22 mouse cellular contexts compared by ENCODE assay signal in genomic region chr19:24403245-24403644, GRCm38 (mm10).
DNase-seq lines count a peak whose midpoint lies in the region; ATAC-seq lines count a peak whose summit lies in the region.
"Had no signal": no experiment of that assay in that cellular context is flagged by ENCODE, and none has a peak within 500 bp of the region (broad histone marks: within the 10 kb centered on the region; RNA-seq: fewer than 3 reads in every experiment).

No protein-coding gene starts in this region.

- H3K4me3 ChIP-seq in heart, embryonic 13.5 days: no peak overlapping the region
- no peak overlapping the region for H3K4me3 ChIP-seq in midbrain, embryonic 14.5 days (replicated peaks; ENCODE audit: low read depth, low read length)
- H3K4me3 ChIP-seq: kidney, embryonic 15.5 days; limb, embryonic 15.5 days; liver, embryonic 15.5 days; neural tube, embryonic 13.5 days had no signal

- intact Hi-C loops in heart, postnatal 14 days (cut with DNase I): no loop called here

- WGBS in heart, embryonic 13.5 days: 57% methylated on average over 6 of the region's 6 CpGs
- WGBS in midbrain, embryonic 14.5 days: 95% methylated on average over 6 of the region's 6 CpGs

- no peak overlapping the region for H3K9ac ChIP-seq in heart, embryonic 13.5 days
- no peak overlapping the region for H3K9ac ChIP-seq in midbrain, embryonic 14.5 days (replicated peaks; ENCODE audit: low read length)
- H3K9ac ChIP-seq: kidney, embryonic 15.5 days; limb, embryonic 15.5 days; liver, embryonic 15.5 days; neural tube, embryonic 13.5 days had no signal

- peaks cover 27% of the 10 kb centered on the region for H3K4me1 ChIP-seq in heart, embryonic 13.5 days
- no peaks in the 10 kb centered on the region for H3K4me1 ChIP-seq in midbrain, embryonic 14.5 days (ENCODE audit: control insufficient read depth, insufficient read depth, low read length)
- H3K4me1 ChIP-seq: kidney, embryonic 15.5 days; limb, embryonic 15.5 days; liver, embryonic 15.5 days; neural tube, embryonic 13.5 days had no signal

- no peaks in the 10 kb centered on the region for H3K36me3 ChIP-seq in heart, embryonic 13.5 days
- no peaks in the 10 kb centered on the region for H3K36me3 ChIP-seq in midbrain, embryonic 14.5 days (ENCODE audit: control insufficient read depth, insufficient read depth, low read length)
- H3K36me3 ChIP-seq: kidney, embryonic 15.5 days; limb, embryonic 15.5 days; liver, embryonic 15.5 days; neural tube, embryonic 13.5 days had no signal

- H3K4me2 ChIP-seq in heart, embryonic 13.5 days: peak overlapping the region; percentile 21; the same call in 1 of the 2 replicates
- H3K4me2 ChIP-seq in midbrain, embryonic 14.5 days (ENCODE audit: low read length): no peak overlapping the region
- H3K4me2 ChIP-seq: kidney, embryonic 15.5 days; limb, embryonic 15.5 days; liver, embryonic 15.5 days; midbrain, embryonic 11.5 days; neural tube, embryonic 13.5 days had no signal

- no peak for ATAC-seq in heart, embryonic 13.5 days (ENCODE audit: extremely low read depth, insufficient number of reproducible peaks, low FRiP score, low TSS enrichment)
- ATAC-seq in midbrain, embryonic 14.5 days (ENCODE audit: low FRiP score, low TSS enrichment): no peak
- ATAC-seq: forebrain, embryonic 16.5 days; hindbrain, embryonic 16.5 days; intestine, postnatal 0 days had no signal

- no peaks in the 10 kb centered on the region for H3K9me3 ChIP-seq in heart, embryonic 13.5 days
- H3K9me3 ChIP-seq in midbrain, embryonic 14.5 days (ENCODE audit: control insufficient read depth, low read length): no peaks in the 10 kb centered on the region
- H3K9me3 ChIP-seq: kidney, embryonic 15.5 days; limb, embryonic 15.5 days; liver, embryonic 15.5 days; neural tube, embryonic 13.5 days had no signal

- no peaks in the 10 kb centered on the region for H3K27me3 ChIP-seq in heart, embryonic 13.5 days (replicated peaks)
- H3K27me3 ChIP-seq in midbrain, embryonic 14.5 days (ENCODE audit: control insufficient read depth, insufficient read depth, low read length): no peaks in the 10 kb centered on the region
- H3K27me3 ChIP-seq: kidney, embryonic 15.5 days; limb, embryonic 15.5 days; liver, embryonic 15.5 days; neural tube, embryonic 13.5 days had no signal

- H3K27ac ChIP-seq in heart, embryonic 13.5 days (replicated peaks): peak overlapping the region; percentile 77
- H3K27ac ChIP-seq in midbrain, embryonic 14.5 days (replicated peaks; ENCODE audit: low read depth, low read length): no peak overlapping the region
- H3K27ac ChIP-seq: kidney, embryonic 15.5 days; limb, embryonic 15.5 days; liver, embryonic 15.5 days; macrophage; neural tube, embryonic 13.5 days had no signal

- DNase-seq in heart, adult 11 months: peak; percentile 85
- DNase-seq in heart, postnatal 14 days: no peak
- peak; percentile 73 for DNase-seq in brain, adult 2 months (ENCODE audit: low read depth, low spot score)
- DNase-seq in cerebellum, adult 8-10 months: peak; percentile 20
- no peak for DNase-seq in thymus, postnatal 36 days
- DNase-seq in midbrain, embryonic 14.5 days: no peak
- DNase-seq: embryo, embryonic 11 days; kidney, postnatal 4 days; layer of hippocampus, postnatal 36 days; right cerebral cortex, postnatal 14 days; spleen, adult 18-20 months; thymus, postnatal 25 days had no signal

Comparison
In these comparisons a context has a peak if more than half of its experiments do, and no peak if none do; other contexts are left out.
1. DNase-seq: peak in heart, adult 11 months (single experiment), brain, adult 2 months (single experiment) and cerebellum, adult 8-10 months (single experiment); none in heart, postnatal 14 days (0 of 2), thymus, postnatal 36 days (0 of 2) and midbrain, embryonic 14.5 days (single experiment).